Mouse (Mus musculus) ovary, postnatal 14 days (tissue): ENCODE measurements around the gene Kcnh6.
"Not testable (repeated sequence)": the region's sequence is repeated elsewhere in the genome, so short reads cannot be mapped to it uniquely, and the experiment has no call there.

Experiments
- DNase-seq: peaks from one replicate; pipeline ENCODE4 v3.0.0; 2022; ENCODE audit warnings: low spot score

Gene Kcnh6

GRCm38 (mm10) chr11:106016440-106016839, 8.5 kb downstream of the Kcnh6 start:
- no peak for DNase-seq

DNA sequence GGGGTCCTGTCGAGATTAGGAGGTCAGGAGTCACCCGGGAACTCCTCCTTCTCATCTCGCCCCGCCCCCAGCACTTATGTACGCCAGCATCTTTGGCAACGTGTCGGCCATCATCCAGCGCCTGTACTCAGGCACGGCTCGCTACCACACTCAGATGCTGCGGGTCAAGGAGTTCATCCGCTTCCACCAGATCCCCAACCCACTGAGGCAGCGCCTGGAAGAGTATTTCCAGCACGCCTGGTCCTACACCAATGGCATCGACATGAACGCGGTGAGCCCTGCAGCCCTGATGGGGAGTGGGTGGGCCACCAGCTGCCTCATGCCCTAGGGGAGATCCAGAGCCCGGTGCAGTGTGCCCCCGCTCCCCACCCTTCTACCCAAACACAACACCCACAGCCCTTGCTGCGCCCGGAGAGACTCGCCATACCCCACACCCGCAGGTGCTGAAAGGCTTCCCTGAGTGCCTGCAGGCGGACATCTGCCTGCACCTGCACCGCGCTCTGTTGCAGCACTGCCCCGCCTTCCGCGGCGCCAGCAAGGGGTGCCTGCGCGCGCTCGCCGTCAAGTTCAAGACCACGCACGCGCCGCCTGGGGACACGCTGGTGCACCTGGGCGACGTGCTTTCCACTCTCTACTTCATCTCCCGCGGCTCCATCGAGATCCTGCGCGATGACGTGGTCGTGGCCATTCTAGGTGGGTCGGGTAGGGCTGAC, 12.3 kb downstream of the Kcnh6 start:
- DNase-seq, result no peak

- DNase-seq, result no peak
Observed at GRCm38 (mm10) chr11:106025774-106026173, 17.9 kb downstream of the Kcnh6 start.

GRCm38 (mm10) chr11:106026465-106027151, 18.7 kb downstream of the Kcnh6 start:
- DNase-seq, result peak; percentile 33

GRCm38 (mm10) chr11:106027607-106028006, 19.7 kb downstream of the Kcnh6 start:
- DNase-seq, result no peak

GRCm38 (mm10) chr11:106032074-106032473, 24.1 kb downstream of the Kcnh6 start:
- not testable (repeated sequence) for DNase-seq

DNA sequence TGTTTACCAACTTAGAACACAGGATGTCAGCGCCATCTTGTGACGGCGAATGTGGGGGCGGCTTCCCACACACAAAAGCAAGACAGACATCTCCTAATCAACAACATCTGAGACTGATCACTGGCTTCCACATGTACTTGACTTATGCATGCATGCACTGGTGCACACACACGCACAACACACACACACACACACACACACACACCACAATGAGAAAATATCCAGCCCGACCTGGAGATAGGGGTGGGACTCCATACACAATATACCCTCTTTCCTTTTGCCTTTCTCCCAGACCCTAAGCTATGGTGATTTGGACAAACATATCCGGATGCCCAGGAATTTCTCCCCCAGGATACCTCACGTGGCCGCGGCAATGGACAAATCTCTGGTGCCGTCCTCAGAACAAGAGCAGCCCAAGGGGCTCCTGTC, 25.6 kb downstream of the Kcnh6 start:
- DNase-seq, result no peak

- DNase-seq, result no peak
Observed at GRCm38 (mm10) chr11:106034986-106035385, 27.1 kb downstream of the Kcnh6 start.

GRCm38 (mm10) chr11:106036548-106037417, 28.9 kb downstream of the Kcnh6 start, which contains the start of gene Dcaf7:
TSS of gene Dcaf7 (plus strand) at chr11:106036872.
- peak; percentile 96 for DNase-seq

DNA sequence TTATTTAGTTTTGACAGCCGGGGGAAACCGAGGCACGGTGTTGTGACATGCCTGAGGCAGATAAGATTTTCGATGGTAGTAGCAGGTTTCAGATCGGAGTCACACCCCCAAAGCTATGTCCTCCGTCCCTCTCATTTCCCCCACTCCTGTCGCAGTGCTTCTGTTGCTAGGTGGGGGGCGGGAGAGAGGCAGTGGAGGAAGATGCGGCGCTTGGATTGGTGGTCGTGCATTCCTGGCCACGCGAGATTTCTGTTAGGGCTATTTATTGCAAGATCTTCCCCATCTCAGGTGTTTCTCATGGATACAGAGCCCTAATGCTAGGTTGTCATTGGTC, 29.5 kb downstream of the Kcnh6 start:
- DNase-seq, result peak; percentile 26

DNA sequence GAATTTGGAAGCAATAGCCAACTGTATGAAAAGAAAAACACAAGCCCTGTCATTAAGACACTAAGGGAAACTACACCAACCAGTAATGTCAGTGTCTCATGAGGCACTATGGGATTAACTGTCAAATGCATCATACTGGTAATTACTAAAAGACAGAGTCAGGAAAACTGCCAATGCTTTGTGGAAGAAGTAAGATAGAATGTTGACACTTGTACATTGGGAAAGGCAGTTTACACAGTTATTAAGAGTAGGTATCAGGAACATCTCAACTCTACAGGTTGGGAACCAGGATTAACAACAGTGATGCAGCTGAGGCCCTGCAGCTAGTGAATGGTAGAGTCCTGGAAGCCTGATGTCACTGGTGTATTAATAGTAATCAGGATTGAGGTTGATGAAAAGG, 36.4 kb downstream of the Kcnh6 start:
- DNase-seq, result no peak

DNA sequence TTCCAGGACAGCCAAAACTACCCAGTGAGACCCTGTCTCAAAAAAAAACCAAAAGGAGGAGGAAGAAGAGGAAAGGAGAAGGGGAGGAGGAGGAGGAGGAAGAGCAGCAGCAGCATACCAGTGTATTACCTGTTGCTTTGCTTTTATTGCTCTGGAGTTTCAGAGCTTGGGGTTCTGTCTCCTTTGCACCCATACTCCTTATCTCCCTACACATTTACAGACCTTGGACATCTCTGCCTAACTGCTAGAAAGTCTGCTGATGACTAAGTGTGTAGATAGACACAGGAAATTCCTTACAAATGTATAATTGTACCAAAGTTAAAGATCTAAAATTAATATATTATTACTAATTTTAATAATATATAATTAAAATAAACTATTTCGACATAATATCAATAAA, 37.3 kb downstream of the Kcnh6 start:
- no peak for DNase-seq

DNA sequence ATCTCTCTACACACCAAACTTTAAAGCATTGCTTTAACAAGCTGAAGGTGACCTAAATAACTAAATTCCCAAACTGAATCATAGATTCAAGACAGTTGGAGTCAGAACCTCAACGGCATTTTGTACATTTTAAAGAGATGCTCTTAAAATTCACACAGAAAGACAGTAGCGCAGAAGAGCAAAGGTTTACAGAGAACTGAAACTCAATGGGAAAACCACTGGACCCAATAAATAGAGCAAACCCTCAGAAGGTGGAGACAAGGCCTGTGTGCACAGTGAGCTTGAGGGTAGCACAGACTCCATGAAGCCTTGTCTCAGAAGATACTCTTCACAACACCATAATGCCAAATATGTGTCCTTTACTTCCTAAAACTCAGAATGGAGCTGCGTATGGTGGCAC, 37.9 kb downstream of the Kcnh6 start:
- DNase-seq, result no peak

GRCm38 (mm10) chr11:106046584-106046983, 38.7 kb downstream of the Kcnh6 start:
- no peak for DNase-seq

DNA sequence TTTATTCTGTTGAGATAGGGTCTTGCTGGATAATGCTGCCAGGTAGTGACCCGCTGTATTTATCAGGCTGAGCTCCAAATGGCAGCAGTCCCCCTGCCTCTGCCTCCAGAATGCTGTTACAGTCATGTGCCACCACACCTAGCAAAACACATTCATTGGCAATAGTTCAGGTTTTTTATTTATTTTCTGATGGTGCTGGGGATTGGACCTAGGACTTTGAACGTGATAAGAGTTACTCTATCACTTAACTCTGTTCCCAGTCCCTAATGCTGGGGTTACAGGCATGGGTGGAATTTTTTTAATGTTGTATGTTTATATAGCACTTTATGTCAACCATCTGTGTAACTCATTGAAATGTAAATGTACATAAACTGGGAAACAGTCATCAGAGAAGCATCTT, 46.0 kb downstream of the Kcnh6 start:
- no peak for DNase-seq

GRCm38 (mm10) chr11:106054600-106054999, 46.7 kb downstream of the Kcnh6 start:
- no peak for DNase-seq

DNA sequence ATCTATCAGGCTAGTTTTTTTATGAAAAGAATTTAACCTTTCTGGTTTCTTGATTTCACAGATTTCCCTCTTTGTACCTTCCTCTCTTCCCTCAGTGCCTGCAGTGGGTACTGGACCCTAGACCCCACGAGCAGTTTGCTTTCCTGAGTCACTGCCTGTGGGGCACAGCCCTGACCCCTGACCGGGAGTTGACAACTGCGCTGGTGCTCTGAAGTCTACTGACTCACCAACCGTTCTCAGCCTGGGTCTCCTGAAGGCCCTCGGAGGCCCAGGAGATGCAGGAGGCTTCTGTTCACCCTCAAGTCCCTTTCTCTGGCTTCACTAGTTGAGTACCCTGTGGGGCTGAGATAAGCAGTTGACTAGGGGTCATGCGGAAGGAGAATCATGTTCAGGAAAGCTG, 47.4 kb downstream of the Kcnh6 start:
- no peak for DNase-seq

- DNase-seq, result no peak
Observed at GRCm38 (mm10) chr11:106056819-106057491, 49.0 kb downstream of the Kcnh6 start.

DNA sequence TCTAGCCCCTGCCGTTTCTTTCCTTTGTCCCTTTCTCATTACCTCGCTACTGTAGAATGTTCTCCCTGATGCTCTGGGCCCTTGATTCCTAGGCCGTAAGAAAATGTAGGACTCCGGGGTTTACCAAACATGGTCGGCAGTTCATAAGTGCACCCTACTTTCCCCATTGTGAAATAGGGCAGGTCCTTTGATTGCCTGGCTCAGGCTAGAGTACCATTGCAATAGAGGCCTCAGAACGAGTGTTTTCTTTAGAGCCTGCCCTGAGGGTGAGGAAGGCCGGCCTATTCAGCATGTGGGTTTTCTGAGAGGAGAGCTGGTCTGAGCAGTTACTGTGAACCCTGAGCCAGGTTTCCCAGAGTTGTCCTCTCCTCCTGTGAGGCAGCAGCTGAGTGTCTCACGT, 50.1 kb downstream of the Kcnh6 start:
- DNase-seq, result no peak

DNA sequence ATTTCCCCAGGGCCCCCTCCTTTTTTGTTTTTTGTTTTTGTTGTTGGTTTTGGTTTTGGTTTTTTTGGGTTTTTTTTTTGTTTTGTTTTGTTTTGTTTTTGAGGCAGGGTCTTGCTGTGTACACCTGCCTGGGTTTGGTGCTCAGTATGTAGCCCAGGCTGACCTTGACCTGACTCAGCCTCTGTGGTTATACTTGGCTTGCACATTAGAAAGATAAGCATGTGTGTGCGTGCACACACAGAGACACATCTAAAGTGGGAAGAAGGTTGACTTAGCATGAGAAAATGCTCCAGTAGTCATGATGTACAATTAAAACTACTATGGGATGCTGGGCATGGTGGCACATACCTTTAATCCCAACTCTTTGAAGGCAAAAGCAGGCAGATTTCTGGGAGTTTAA, 52.6 kb downstream of the Kcnh6 start:
- DNase-seq, result no peak

DNA sequence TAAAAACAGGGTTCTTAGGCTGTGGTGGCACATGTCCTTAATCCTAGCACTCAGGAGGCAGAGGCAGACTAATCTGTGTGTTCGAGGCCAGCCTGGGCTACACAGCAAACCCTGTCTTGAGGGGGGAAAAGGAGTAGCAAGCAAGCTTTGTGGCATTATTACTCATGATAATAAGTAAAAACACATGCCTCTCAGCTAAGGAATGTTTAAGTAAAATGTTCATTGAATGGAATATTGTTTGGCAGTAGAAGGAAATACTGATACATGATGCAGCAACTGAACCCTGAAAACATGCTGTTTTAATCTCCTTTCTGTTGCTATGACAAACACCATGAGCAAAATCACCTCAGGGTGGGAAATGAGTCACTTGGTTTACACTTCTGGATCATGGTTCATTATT, 53.4 kb downstream of the Kcnh6 start:
- DNase-seq, result no peak

DNA sequence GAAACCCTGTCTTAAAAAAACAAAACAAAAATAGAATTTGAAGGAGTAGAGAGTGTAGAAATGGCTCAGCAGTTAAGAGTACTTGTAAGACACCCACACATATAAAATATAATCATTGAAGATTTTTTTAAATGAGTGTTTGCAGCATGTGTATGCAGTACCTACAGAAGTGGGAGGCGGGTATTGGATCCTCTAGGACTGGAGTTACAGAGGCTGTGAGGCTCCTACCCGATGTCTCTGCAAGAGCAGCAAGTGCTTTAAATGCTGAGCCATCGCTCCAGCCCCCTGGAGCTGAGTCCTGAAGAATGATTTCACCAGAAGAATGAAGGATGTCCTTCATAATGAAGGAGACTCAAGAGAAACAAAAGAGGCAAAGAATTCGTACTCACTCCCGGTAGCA, 55.8 kb downstream of the Kcnh6 start:
- DNase-seq, result no peak
